Mouse (Mus musculus): ENCODE measurements around the gene Il18rap.

- TF ChIP-seq CTCF (conservative IDR thresholded peaks at IDR 0.05; ENCODE audit: low read length) (no peak), NANOG (IDR thresholded peaks at IDR 0.05; ENCODE audit: borderline replicate concordance, low read length) (no peak), POU5F1 (IDR thresholded peaks at IDR 0.05; ENCODE audit: borderline replicate concordance, low read length) (no peak)
Observed at GRCm38 (mm10) chr1:40516364-40516763, 1.2 kb downstream of the Il18rap start.
